Mouse (Mus musculus): ENCODE results near the gene Crct1.
A peak's percentile ranks its signal among the peaks of the same experiment; 100 is the strongest.

The Crct1 gene

DNA sequence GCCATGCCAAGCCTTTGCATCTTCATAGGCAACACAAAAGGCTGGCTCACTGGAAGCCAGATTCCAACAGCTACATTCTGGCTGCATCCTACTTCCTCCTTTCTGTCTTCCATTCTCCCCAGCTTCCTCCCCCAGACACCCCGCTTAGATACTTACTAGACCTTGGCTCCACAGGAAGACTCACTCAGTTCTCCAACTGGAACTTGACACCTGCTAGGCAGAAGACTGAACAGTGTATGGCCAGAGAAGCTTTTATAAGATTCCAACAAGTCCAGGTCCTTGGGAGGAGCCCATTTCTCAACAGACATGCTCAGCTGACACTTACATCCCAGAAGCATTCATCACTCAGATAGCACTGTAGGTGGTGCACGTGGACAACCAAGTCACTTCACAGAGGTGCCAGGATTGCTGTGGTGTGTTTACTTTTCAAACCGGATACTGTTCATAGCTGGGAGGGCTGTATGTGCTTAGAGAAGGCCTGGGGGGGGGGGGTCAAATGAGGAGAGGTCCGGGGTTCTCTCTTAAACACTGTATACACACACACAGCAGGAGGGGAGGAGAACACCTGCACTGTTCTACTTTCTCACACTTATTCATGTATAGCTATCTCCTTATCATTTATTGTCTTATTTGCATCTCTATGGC lies at the start of gene Crct1:
TSS of gene Crct1 (minus strand) at position 228 of the 645 bp plus-strand sequence.
- no peak for DNase-seq (ENCODE audit: low spot score)

- DNase-seq (ENCODE audit: low spot score): peak; percentile 12
These were observed 37.5 kb upstream of the Crct1 start for GRCm38 (mm10) chr3:93052826-93053474.

DNA sequence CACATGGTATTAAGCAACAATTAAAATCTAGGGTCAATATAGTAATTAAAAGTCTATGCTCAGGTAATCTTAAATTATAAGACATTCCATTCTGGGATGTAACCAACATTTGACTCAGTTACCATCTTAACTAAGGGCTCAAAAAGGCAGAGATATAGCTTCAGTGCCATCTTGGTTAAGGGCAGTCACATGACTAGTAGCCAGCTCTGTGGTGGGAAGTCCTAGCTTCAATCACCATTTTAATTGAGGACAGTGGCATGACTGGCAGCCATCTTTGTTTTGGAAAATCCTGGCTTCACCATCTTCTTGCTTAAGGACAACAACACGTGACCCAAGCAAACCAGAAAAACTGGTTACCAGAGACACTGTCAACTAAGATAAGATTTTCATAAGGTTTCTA lies 34.7 kb upstream of the Crct1 start:
- DNase-seq (ENCODE audit: low spot score): no peak

DNA sequence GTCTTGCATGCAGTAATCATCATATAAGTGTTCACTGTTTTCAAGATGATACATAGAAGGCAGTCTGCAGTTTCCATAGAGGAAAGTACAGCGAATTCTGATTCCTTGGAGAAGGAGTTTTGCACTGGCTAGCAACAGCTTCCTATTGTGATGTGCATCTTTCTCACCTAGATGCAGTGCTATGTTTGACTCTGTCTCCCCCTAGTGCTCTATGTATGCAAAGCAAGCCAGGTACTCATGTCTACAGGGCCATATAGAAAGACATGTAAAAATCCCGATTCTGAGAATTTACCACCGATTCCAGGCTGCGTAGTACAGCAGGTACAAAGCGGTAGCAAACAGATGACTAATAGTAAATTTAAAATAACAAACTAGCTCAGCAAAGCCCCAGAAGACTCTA lies 16.0 kb upstream of the Crct1 start:
- DNase-seq (ENCODE audit: low spot score): peak; percentile 13

- no peak for DNase-seq (ENCODE audit: low spot score)
These were observed 10.0 kb upstream of the Crct1 start for GRCm38 (mm10) chr3:93025486-93025885.

DNA sequence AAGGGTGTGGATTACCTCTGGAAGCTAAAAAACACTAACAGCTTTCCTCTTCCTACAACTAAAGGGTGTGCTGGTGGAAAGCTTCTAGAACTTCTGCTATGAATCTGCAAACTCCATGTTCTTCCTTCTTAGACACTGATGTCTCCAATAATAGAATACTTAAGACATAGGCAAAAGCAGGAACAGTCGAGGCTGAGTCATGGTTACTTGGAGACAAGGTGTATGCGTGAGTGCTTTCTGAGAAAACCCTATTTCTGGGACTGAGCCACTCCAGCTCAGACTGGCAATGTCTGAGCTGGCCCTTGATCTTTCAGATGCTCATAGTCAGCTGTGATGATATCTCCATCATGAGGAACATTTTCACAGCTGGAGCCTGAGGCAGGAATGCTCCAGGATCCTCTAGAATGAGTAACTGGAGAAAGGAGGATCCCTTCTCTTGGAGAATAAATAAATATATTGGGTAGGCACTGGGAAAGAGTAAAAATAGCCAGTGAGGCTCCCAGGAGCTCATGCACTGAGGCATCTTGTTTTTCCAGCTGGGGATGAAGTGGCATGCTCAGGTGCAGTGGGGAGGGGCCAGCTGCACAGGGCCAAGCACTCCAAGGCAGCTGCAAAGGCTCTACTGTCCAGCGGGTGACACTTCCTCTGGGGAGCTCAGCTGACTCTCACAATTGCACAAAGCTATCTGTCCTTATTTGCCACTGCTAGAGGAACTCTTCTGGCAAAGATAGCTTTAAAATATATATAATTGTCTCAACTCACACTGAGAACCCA lies 8.1 kb upstream of the Crct1 start:
- DNase-seq (ENCODE audit: low spot score): no peak

DNA sequence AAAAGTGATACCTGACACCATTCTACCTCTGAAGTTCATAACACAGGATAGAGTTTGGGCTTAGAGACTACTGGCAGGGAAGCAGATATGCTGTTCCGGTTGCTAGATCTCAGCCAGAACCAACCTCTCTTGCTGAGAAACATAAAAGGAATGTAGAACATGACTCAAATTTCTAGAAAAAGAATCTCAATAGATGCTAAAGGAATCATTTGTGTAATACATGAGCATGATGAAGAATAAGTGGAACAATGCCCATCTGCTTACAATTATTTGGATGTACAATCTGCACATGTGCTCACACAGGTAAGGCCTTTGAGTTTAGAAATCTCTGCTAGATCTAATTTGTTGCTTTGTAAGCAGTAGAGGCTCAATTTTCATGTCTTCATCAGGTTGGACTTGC lies 5.7 kb upstream of the Crct1 start:
- DNase-seq (ENCODE audit: low spot score): no peak

GRCm38 (mm10) chr3:93018960-93019359 lies 3.5 kb upstream of the Crct1 start, which contains the start of gene Lce1m:
TSS of gene Lce1m (minus strand) at chr3:93019060.
- DNase-seq (ENCODE audit: low spot score): no peak

DNA sequence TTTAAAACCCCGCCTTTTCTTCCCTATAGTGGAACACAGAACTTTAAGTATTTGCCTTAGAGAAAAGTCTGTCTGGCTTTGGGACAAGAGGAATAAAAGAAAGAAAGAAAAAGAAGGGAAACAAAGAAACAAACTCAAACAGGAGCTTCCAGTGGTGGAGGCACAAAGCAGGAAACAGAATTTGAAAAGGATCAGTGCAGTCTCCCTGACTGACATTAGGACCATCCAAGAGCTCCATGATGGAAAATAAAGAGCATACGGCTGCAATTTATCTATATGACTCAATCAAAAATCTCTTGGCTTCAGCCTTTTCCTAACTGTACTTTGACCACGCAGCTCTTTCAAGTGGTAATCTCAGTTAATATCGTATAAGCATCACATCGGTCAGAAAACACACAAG lies 616 bp downstream of the Crct1 start:
- no peak for DNase-seq (ENCODE audit: low spot score)

DNA sequence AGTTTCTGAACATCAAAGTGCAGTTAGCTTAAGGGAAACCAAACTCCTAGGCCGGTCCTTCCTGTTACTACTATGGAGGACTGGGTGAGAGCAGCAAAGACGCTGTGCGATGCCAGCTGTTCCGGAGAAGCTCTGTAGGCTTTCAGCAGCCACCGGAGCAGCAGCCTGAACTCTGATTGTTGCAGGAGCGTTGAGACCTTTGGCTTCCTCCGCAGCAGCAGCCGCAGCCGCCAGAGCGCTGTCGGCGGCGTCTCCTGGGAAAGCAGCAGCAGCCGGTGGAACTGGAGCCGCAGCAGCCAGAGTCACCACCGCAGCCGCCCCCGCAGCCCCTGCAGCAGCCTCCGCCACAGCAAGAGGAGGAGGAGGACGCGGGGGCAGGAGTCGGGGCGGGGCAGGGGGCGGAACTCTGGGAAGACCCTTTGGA lies 1.1 kb downstream of the Crct1 start:
- DNase-seq (ENCODE audit: low spot score): peak; percentile 64

DNA sequence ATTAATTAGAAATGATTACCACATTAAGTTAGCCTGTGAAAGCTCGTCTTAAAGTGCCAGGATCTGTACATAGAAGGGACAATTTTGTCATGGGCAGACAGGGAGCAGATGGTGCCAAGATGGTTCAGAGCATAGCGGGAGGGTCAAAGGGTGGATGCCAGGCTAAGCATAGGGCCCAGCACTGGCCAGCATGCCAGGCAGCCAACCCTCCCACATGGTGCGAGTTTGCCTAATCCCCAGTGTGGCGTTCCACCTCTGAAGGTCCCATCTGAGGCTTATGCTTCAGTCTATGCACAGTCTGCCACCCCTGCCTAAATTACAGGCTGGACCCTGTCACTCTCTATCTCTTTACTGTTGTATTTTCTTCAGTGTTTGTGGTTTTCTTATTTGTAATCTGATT lies 12.6 kb downstream of the Crct1 start:
- no peak for DNase-seq (ENCODE audit: low spot score)

DNA sequence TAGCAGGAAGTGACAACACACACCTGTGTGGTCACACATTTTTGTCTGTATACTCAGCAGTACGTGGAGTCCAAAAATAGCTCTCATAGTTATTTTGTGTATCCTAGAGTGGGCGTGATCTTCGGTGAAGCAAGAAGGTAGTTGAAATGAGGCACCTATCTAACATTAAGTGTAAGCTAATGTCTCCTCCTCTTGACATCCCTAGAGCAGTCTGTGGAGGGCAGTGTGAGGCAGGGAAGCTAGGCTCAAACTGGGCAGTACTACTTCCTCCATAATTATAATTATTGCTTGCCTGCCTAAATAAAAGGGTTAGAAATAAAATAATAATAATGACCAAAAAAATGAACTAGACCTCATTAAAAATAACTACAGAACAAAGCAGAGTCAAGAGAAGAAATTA lies 14.9 kb downstream of the Crct1 start:
- DNase-seq (ENCODE audit: low spot score): no peak

- peak; percentile 15 for DNase-seq (ENCODE audit: low spot score)
These were observed 16.8 kb downstream of the Crct1 start for GRCm38 (mm10) chr3:92998691-92999090.

- DNase-seq (ENCODE audit: low spot score): no peak
These were observed 23.6 kb downstream of the Crct1 start, which contains the start of gene Lce3f for GRCm38 (mm10) chr3:92991926-92992325. TSS of gene Lce3f (plus strand) at chr3:92992226.

GRCm38 (mm10) chr3:92978484-92978883 lies 37.0 kb downstream of the Crct1 start:
- DNase-seq (ENCODE audit: low spot score): no peak

GRCm38 (mm10) chr3:92966761-92967160 lies 48.7 kb downstream of the Crct1 start, which contains the start of gene Lce3e:
TSS of gene Lce3e (plus strand) at chr3:92967061.
- DNase-seq (ENCODE audit: low spot score): no peak
